Mouse (Mus musculus): ENCODE results near the gene Prap1.
"Not testable (repeated sequence)": the region's sequence is repeated elsewhere in the genome, so short reads cannot be mapped to it uniquely, and the experiment has no call there.

Gene Prap1

DNA sequence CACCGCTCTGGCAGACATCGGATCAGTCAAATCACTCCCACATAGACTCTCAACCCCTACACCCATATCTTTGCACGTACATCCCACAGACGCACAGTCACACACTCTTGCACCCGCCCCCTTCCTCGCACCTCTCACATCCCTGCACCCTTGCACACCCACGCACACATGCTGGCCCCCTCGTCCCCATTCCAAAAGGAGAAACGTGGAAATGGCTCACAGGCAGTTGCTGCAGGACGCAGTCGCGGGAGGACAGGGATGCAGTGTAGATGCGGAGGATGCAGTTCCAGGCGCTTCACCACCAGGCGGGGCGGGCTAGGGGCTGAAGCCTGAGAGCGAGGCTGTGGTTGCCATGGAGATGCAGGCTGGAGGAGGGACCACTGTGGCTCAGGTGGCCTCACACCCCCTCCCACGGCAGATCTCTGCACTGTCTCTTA, 10.9 kb upstream of the Prap1 start, which contains the start of gene Caly:
Caly (minus strand) TSS at position 307 of the 437 bp plus-strand sequence.
- DNase-seq (ENCODE audit: low spot score): peak; percentile 87

DNA sequence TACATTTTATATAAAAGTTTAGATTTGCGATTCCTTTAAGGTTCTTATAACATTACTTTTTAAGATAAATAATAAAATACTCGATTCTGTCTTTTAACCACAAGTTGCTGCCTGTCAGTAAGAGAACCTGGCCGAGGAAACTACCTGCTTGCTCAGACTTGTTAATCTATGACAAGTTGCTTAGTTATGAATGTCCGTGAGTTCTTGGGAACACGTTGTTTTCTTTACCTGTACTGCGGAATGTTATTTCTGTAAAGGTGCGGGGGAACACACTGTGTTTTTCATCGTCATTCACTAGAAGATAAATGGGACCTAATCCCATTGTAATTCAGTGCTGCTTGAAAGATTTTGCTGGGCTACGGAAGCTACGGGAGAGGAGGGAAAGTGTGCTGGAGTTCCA, 2.6 kb upstream of the Prap1 start:
- no peak for DNase-seq (ENCODE audit: low spot score)

DNA sequence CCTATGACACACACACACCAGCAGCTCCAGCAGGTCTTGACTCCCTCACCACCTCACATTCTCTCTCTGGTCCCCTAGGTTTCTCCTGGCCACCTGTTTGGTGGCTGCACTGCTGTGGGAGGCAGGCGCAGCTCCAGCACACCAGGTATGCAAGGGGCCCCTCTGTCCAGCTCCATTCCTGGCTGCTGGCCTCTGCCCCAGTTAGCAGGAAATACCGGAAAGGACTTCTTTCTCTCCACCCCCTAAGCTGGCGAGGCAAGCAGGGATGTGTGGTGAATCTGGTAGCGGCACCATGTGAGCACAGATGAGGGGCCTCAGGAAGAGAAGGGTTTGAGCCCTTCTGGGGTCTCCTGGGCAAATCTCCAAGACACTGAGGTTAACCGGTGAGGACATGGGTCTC, 1.8 kb downstream of the Prap1 start:
- no peak for DNase-seq (ENCODE audit: low spot score)

DNA sequence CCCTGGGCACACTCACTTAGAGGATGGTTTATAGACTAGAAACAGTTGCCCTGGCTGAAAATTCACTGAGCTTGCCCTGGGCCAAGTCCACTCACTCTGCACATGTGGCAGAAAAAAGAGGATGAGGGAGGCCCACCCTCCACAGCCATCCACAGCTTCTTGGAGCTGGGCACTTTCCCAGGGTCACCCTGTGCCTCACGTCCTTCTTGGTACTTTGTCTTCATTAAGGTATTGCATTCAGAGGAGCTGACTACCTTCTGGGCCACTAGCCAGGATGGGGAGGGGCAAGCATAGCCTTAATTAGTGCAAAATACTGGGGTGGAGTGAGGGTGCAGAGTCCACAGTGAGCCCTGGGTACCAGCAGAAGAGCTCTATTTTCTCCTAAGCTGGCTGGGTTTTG, 2.4 kb downstream of the Prap1 start:
- DNase-seq (ENCODE audit: low spot score): no peak

DNA sequence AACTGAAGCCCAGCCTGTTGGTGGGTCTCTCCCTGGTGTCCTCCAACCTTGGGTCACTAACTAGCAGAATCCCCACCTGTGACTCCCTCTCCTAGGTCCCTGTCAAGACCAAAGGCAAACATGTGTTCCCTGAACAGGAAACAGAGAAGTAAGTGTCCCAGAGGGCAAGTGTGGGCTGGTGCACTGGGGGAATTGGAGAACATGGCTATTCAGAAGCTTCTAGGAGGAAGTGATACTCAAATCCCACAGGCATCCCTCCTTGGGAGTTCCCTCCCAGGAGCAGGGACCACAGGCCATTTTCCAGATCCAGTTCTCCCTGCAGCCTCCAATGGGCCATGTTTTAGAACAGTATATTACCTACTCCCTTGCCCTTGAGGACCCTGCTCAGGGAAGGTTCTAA, 2.9 kb downstream of the Prap1 start:
- DNase-seq (ENCODE audit: low spot score): no peak

DNA sequence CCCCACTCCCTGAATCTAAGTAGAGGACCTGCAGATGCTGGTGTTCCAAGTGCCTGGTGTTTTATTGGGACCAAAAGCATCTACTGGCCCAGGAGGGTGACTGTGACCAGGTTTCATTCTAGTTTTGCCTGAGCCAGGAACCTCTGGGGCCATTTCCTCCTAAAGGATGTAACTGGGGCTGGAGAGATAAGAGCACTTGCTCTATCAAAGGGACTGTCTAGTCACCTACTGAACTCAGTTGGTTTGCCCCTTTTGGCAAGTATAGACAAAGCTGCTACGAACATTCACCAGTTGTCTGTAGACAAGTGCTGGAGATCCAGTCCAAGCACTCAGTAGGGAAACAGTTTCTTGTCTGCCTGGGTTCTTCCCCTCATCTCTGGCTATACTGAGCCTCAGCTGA, 5.3 kb downstream of the Prap1 start:
- no peak for DNase-seq (ENCODE audit: low spot score)

DNA sequence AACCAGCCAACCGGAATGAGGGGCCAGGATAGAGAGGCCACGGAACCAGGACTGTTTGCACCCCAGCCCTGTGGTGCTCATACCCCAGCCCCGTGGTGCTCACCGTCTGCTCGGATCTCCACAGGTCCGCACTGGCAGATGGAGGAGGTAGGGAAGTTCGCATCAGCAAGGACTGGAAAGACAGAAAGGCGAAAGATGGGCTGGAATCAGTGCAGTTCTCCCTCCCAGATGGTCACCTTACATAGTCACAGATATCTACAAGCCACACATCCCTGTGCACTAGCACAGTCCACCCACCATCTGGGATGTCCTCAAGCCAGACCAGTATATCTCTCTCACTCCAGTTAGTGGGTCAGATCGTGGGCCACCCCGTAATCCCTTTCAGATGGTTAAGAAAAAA, 8.3 kb downstream of the Prap1 start:
- no peak for DNase-seq (ENCODE audit: low spot score)

DNA sequence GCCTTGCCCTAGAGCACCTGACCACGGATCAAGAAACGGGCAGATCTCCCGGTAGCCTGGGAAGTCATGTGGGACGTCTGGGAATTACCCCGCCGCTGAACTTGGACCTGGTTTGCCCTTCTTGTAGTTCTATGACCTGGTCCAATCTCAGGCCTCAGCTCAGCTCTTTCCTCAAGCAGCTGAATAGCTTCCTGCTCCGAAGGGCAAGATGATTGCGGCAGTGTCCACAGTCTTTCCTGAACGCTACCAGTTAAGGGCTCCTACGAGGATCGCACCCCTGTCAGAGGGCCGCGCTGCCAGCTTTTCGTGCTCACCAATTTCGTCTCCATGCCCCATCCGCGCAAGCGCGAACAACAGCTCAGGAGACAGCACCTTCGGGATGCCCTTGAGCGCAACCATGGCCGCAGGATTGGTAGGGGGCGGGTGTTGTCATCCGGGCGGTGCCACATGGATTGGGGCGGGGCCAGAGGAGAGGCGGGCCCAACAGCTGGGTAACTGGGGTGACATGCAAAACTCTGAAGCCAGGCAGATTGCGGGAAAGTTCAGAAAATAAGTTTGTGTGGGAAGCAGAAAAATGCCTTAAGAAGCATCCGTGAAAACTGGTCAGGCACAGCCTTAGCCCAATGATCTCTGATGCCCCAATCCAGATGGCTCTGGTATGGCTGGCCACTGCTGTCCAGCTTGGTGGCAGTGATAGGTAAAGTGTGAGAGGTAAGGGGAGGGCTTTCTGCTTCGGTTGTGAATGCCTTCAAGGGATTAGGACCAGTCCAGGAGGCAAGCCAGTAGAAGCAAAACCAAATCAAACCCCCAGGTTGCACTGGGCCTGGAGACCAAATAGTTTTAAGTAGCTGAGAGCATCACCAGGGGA, 9.0 kb downstream of the Prap1 start, which contains the start of gene Fuom:
Fuom (minus strand) TSS at position 449 of the 868 bp plus-strand sequence.
- DNase-seq (ENCODE audit: low spot score): peak; percentile 92

DNA sequence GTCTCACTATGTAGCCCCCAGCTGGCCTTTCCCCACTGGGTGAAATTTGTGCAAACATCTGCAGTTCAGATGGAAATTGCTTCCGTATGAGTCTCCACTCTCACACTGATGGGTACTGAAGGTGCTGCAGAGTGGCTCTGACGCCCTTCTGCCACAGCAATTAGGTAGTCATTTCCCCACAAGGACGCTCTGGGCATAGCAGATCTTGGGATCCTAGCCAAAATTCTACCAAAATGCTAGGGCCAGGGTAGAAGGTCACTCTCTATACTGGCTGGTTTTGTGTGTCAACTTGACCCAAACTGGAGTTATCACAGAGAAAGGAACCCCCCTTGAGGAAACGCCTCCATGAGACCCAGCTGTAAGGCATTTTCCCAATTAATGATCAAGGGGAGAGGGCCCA, 10.8 kb downstream of the Prap1 start:
- no peak for DNase-seq (ENCODE audit: low spot score)

DNA sequence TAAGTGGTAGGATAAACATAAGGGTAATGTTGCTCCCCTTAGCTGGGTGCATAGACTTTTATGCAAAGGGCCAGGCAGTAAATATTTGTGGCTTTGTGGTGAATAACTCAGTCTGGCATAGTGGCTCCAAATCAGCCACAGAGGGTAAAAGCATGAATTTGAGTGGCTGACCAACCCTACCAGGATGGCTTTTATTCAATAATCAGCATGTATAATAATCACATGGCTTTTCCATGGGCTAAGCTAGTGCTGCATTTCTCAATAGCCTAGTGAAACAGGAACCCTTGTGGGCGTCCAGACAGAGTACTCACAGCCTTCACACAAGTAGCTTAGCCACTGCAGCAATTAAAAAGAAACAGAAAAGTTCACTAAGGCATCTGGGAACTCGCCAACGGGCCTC, 18.7 kb downstream of the Prap1 start:
- DNase-seq (ENCODE audit: low spot score): no peak

DNA sequence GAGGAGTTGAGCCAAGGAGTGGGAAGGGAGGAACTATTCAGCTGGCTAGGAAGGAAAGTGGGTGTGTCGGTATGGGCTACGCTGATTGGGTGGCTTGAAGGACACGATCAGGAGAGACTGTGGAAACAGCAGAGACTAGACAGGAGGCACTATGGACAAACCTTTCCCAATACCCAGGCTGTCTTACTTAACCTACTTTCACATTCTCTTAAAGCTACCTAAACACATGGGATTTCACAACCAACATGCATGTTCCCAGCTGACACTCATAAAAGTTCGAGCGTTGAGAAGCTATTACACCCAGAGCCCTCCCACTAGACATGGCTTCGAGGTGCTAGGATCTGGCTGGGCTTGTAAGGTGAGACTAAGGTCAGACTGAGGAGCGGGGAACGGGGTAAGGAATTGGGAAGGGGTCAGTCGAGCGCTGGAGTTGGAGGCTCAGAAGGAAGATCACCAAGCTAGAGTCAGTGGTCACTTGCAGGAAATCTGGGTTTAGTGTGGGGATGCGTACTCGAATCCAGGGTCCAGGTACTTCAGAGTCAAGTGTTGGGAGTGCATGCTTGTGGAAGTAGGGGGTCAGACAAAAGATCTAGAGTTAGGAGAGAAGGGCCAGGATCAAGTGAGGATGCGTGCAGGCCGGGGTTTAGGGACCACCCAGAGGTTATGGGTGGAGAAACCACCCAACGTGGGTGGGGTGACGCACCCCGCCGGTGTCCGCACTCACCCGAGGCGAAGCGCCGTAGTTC, 22.6 kb downstream of the Prap1 start, which contains the start of gene Paox:
Paox (plus strand) TSS at position 217 of the 746 bp plus-strand sequence.
- peak; percentile 75 for DNase-seq (ENCODE audit: low spot score)

DNA sequence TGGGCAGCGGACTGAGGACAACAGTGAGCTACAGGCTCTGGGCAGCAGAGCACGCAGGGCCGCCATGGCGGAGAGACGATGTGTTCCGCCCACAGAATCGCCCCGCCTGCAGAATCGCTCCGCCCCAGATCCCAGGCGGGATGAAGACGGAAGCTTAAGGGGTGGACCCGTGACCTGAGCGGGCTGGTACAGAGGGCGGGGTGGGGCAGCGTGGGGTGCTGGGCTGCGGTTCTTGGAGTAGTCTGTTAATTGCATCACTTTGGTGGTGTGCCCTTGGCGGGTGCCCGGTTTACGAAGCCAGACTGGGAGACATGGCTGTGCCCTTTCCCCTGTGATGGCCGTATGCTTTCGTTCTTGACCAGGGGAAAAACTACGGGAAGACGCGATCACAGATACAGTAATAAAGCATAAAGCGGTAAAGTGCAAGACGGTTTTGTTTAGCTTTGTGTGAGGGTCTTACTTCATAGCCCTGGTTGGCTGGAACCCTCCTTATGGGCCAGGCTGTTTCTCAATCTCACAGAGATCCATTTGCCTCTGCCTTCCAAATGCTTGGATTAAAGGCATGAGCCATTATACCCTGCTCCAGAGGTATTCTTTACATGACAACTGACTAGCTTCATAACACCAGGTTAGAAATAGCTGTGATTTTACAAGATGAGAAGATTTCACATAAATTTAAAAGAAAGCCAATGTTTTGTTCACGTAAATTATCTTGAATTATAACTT, 23.3 kb downstream of the Prap1 start, which contains the start of gene Echs1:
Echs1 (minus strand) TSS at position 148 of the 726 bp plus-strand sequence.
- peak; percentile 93 for DNase-seq (ENCODE audit: low spot score)

DNA sequence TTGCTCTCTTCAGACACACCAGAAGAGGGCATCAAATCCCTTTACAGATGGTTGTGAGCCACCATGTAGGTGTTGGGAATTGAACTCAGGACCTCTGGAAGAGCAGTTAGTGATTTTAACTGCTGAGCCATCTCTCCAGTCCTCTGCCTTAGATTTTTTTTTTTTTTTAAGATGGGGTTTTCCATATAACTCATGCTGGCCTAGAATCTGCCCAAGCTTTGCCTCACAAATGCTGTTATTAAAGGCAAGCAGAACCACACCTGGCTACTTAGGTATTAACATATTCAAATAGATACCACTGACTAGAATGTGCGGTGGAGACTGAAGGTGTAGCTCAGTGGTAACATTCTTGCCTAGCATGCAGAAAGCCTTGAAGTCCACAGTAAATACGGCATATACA, 27.3 kb downstream of the Prap1 start:
- no peak for DNase-seq (ENCODE audit: low spot score)

DNA sequence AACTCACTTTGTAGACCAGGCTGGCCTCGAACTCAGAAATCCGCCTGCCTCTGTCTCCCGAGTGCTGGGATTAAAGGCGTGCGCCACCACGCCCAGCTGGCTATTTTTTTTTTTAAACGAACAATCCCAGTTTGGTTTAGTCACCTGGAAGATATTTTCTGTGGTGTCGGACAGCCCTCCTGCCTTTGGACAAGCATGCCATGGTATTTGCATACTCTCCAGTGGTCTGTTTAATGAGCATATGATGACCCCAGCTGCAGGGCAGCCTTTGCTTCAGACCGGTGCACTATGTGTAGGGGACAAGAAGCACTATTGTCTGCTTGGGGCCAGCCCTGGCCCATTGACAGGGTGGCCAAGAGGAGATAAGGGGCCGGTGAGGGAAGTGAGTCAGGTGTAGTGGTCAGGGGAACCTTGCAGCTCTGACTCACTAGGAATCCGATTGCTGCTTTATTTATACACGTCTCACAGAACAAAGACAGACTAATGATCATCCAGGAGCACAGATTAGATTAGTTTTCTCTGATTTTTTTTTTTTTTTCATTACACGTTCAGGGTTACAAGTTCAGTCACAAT, 28.2 kb downstream of the Prap1 start:
- DNase-seq (ENCODE audit: low spot score): no peak

DNA sequence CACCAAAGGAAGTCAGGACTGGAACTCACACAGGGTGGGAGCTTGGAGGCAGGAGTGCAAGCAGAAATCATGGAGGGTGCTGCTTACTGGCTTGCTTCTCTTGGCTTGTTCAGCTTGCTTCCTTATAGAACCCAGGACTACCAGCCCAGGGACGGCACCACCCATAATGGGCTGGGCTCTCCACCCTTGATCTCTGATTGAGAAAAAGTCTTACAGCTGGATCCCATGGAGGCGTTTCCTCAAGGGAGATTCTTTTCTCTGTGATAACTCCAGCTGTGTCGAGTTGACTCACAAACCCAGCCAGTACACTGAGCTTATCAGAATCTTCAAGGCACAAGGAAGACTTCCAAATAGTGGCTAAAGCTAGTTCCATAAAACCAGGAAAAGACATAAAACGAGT, 29.6 kb downstream of the Prap1 start:
- DNase-seq (ENCODE audit: low spot score): no peak

DNA sequence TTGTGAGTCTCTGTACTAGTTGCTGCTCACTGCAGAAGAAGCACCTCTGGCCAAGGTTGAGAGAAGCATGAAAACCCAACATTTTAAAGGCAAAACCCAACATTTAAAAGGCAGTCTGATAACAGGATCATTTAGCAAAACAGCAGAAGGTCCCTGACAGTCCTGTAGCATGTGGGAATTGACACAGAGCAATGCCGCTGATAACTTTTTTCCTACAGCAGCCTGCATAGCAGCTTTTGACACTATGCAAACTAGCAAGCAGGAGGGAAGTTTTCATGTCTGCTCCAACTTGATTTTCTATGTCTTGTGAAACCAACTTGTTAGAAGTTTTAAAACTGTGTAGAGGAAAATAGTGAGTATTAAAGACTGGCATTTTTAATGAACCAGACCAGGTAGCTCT, 31.2 kb downstream of the Prap1 start:
- no peak for DNase-seq (ENCODE audit: low spot score)

DNA sequence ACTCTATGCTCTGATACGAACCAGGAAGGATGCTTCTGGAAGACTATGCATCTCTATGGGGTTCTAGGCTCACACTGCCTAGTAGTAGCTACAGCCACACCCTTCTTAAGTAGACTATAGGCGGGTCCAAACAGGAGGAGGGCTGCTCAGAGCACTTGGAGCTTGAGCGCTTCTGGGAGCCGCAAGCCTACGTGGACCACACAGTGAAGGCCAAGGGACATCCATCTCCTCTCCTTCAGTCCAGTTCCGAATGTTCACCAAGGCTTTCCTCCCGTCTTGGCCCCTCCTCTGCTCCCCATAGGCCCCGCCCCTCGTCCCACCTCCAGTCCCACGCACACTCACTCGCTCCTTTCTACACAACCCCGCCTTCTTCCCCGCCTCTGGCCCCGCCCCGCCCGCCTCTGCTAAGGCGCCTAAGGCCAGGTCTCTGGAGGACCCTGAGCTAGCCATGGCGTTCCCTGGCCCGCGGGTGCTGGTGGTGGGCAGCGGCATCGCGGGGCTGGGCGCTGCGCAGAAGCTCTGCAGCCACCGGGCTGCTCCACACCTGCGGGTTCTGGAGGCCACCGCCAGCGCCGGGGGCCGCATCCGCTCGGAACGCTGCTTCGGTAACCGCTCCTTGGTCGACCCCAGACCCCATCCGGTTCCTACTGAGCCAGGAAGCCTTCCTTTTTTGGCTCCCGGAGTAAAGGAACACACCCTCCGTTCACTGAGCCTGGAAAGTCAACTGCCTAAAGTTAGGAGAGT, 32.3 kb downstream of the Prap1 start:
- peak; percentile 71 for DNase-seq (ENCODE audit: low spot score)

DNA sequence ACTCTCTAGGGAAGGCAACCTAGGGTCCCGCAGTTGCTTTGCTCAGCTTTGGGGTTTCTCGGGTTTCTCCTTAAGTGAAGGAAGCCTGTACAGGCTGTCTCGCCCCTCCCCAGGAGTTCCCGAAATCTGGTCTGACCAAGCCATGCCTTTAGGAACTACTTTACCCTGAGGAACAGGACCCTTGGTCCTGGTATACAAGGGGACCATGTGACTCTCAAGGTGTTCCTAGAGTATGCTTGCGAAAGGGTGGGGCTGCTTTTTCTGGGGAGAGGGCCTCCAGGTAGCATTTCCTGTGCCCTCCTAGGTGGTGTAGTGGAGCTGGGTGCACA, 32.8 kb downstream of the Prap1 start:
- DNase-seq (ENCODE audit: low spot score): no peak

DNA sequence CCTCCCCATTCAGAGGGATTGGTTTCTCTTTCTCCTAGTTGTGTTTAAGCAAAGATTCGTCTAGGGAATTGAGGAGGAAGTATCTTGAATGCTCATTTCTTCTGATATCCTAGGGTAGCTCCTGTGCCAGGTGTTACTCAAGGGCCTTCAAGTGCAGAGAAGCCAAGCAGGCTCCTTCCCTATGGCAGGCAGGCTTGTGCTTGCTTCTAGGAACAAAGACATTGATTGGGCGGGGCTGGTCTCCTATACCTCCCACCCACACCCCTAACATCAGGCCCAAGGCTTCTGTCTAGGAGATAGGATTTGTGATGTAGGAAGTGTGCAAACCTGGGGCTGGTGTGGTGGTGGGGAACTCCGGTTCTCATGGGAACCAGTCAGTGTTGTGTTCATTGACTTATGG, 33.7 kb downstream of the Prap1 start:
- DNase-seq (ENCODE audit: low spot score): no peak

DNA sequence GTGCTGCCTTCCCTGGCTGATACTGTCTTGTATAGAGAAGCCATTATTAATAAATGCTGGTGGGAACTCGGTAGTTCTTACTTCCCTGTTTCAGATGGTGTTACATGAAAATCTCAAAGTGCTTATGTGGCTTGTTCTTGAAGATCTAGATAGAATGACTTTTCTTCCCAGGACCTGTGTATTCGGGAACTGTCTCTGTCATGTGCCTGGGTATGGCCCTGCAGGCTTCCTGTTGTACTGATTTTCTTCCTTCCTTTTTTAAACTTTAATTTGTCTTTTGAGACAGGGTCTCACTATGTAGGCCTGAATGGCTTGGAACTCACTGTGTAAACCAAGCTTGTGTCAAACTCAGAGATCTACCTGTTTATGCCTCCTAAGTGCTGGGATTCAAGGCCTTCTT, 34.7 kb downstream of the Prap1 start:
- DNase-seq (ENCODE audit: low spot score): no peak

DNA sequence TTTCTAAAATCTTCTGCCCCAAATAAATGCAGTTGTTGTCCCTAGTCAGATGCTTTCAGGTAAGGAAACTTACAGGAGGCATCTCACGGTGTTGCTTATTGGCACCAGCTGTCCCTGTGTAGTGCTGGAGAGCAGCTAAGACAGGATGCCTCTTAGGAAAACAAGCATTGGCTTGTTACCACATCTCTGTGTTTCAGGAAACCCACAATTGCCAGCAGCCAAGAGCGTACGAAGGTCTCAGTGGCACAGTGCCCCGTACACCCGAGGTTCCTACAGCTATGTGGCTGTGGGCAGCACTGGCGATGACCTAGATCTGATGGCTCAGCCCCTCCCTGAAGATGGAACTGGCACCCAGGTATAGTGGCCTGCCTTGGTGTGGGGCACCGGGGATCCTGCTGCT, 39.0 kb downstream of the Prap1 start:
- DNase-seq (ENCODE audit: low spot score): not testable (repeated sequence)

All from MN1 (cell line).